Mouse (Mus musculus): ENCODE results near the gene Emc7. TPM values are rescaled to one million over a fixed set of nuclear protein-coding genes. Genes with fewer than 3 reads are reported as not detected.

Emc7 gene
- 19.7 TPM for polyA plus RNA-seq (2015; fragmentation: Illumina TruSeq; extraction: RNeasy Lipid Tissue Mini Kit (QIAGEN cat#74804); ENCODE audit: insufficient read depth, low replicate concordance)

GRCm38 (mm10) chr2:112454862-112455564 is at the start of gene Emc7:
TSS of gene Emc7 (plus strand) at chr2:112454997.

GRCm38 (mm10) chr2:112480669-112481068 is 25.9 kb downstream of the Emc7 start, which contains the start of gene Chrm5:
TSS of gene Chrm5 (minus strand) at chr2:112480769.

GRCm38 (mm10) chr2:112492856-112493538 is 38.2 kb downstream of the Emc7 start, which contains the start of gene Aven:
TSS of gene Aven (plus strand) at chr2:112492964.

Other genes starting within 250 kb of the Emc7 start
- gene Lpcat4, start 215.5 kb upstream of the Emc7 start, polyA plus RNA-seq (2015; fragmentation: Illumina TruSeq; extraction: RNeasy Lipid Tissue Mini Kit (QIAGEN cat#74804); ENCODE audit: insufficient read depth, low replicate concordance): 7.4 TPM
- gene Nutm1, start 195.7 kb upstream of the Emc7 start, polyA plus RNA-seq (2015; fragmentation: Illumina TruSeq; extraction: RNeasy Lipid Tissue Mini Kit (QIAGEN cat#74804); ENCODE audit: insufficient read depth, low replicate concordance): not detected
- gene Nop10, start 193.1 kb upstream of the Emc7 start, polyA plus RNA-seq (2015; fragmentation: Illumina TruSeq; extraction: RNeasy Lipid Tissue Mini Kit (QIAGEN cat#74804); ENCODE audit: insufficient read depth, low replicate concordance): 87.9 TPM
- gene Slc12a6, start 189.2 kb upstream of the Emc7 start, polyA plus RNA-seq (2015; fragmentation: Illumina TruSeq; extraction: RNeasy Lipid Tissue Mini Kit (QIAGEN cat#74804); ENCODE audit: insufficient read depth, low replicate concordance): 225 TPM
- gene Gm21985, start 188.7 kb upstream of the Emc7 start, polyA plus RNA-seq (2015; fragmentation: Illumina TruSeq; extraction: RNeasy Lipid Tissue Mini Kit (QIAGEN cat#74804); ENCODE audit: insufficient read depth, low replicate concordance): 1.1 TPM
- gene Emc4, start 87.0 kb upstream of the Emc7 start, polyA plus RNA-seq (2015; fragmentation: Illumina TruSeq; extraction: RNeasy Lipid Tissue Mini Kit (QIAGEN cat#74804); ENCODE audit: insufficient read depth, low replicate concordance): 49.4 TPM
- gene Katnbl1, start 75.8 kb upstream of the Emc7 start, polyA plus RNA-seq (2015; fragmentation: Illumina TruSeq; extraction: RNeasy Lipid Tissue Mini Kit (QIAGEN cat#74804); ENCODE audit: insufficient read depth, low replicate concordance): 24.6 TPM
- not detected for gene Chrm5, start 25.8 kb downstream of the Emc7 start, polyA plus RNA-seq (2015; fragmentation: Illumina TruSeq; extraction: RNeasy Lipid Tissue Mini Kit (QIAGEN cat#74804); ENCODE audit: insufficient read depth, low replicate concordance)
- gene Aven, start 38.0 kb downstream of the Emc7 start, polyA plus RNA-seq (2015; fragmentation: Illumina TruSeq; extraction: RNeasy Lipid Tissue Mini Kit (QIAGEN cat#74804); ENCODE audit: insufficient read depth, low replicate concordance): 23.1 TPM

Data from spleen, adult 10 weeks (tissue).